Mouse (Mus musculus) liver, embryonic 14.5 days (tissue): ENCODE measurements around the gene Faiml. TPM values are rescaled to one million over a fixed set of nuclear protein-coding genes. Genes with fewer than 3 reads are reported as not detected.

Experiments used
- ATAC-seq: fragments of 200-750 bp; cut with Nextera tagmentation; 2 replicates; pipeline ENCODE4 v1.8.0; 2017; ENCODE audit warnings: moderate number of reproducible peaks, mild to moderate bottlenecking, moderate library complexity; ENCODE audit not compliant: insufficient read depth
- DNase-seq, 3 experiments: peaks; one replicate each; pipeline ENCODE4 v3.0.0-alpha.2; 2012 to 2013; ENCODE audit warnings: low read depth in 3 of 3, low spot score in 3 of 3
- H3K27ac ChIP-seq: fragments of 300-500 bp; sonication (generic); 2 replicates; pipeline ENCODE4 v1.5.1; 2014; ENCODE audit warnings: moderate library complexity, mild to moderate bottlenecking, control low read depth, inconsistent platforms
- H3K27me3 ChIP-seq: fragments of 300-500 bp; sonication (generic); 2 replicates; pipeline ENCODE4 v1.6.1; 2014; ENCODE audit warnings: mild to moderate bottlenecking, low read length, moderate library complexity; ENCODE audit not compliant: control insufficient read depth, insufficient read depth
- H3K36me3 ChIP-seq: fragments of 300-500 bp; sonication (generic); replicated peaks from 2 replicates; pipeline ENCODE4 v1.6.1; 2014; ENCODE audit warnings: low read depth; ENCODE audit not compliant: control insufficient read depth, insufficient read depth
- H3K4me1 ChIP-seq, 2 experiments: fragments of 200-500 bp in 1 of 2; fragments of 300-500 bp in 1 of 2; sonication (generic) in 1 of 2; replicated peaks; 2 replicates each; pipeline ENCODE4 v1.6.1; 2012 to 2014; ENCODE audit warnings: antibody characterized with exemption in 1 of 2, inconsistent platforms in 1 of 2, low read length in 1 of 2; ENCODE audit not compliant: control insufficient read depth in 2 of 2, insufficient read depth in 2 of 2
- H3K4me2 ChIP-seq: fragments of 300-500 bp; sonication (generic); 2 replicates; pipeline ENCODE4 v1.6.1; 2014; ENCODE audit warnings: low read depth, mild to moderate bottlenecking, control low read depth, moderate library complexity
- H3K4me3 ChIP-seq, 2 experiments: fragments of 200-500 bp in 1 of 2; fragments of 300-500 bp in 1 of 2; sonication (generic) in 1 of 2; 2 replicates each; pipeline ENCODE4 v1.5.1; 2012 to 2014; ENCODE audit warnings: low read depth in 2 of 2, low read length in 2 of 2, mild to moderate bottlenecking in 2 of 2, control low read depth in 1 of 2, inconsistent platforms in 1 of 2, moderate library complexity in 1 of 2; ENCODE audit not compliant: insufficient read depth in 1 of 2
- H3K9ac ChIP-seq: fragments of 300-500 bp; sonication (generic); replicated peaks from 2 replicates; pipeline ENCODE4 v1.6.1; 2014; ENCODE audit warnings: mild to moderate bottlenecking, control low read depth, moderate library complexity
- H3K9me3 ChIP-seq: fragments of 300-500 bp; sonication (generic); 2 replicates; pipeline ENCODE4 v1.6.1; 2016; ENCODE audit warnings: low read length, mixed read lengths; ENCODE audit not compliant: control insufficient read depth
- CTCF ChIP-seq: IDR thresholded peaks from 2 replicates; pipeline ENCODE4 v1.5.1; 2016; ENCODE audit warnings: antibody characterized with exemption, low read depth, control low read depth
- EP300 ChIP-seq: IDR thresholded peaks from 2 replicates; pipeline ENCODE4 v1.6.1; 2016; ENCODE audit warnings: antibody characterized with exemption, low read depth
- WGBS: fragments of 180-500 bp; shearing (Covaris S2); extraction: QIAGEN DNeasy Blood & Tissue Kit; methylation state at CpG from one replicate; pipeline ENCODE4 v1.1.7; 2014; ENCODE audit not compliant: insufficient replicate concordance; 5-methylcytosine and 5-hydroxymethylcytosine counted together
- polyA plus RNA-seq, 2 experiments: library from polyadenylated mRNA; depleted of rRNA in 1 of 2; stranded (reverse) in 1 of 2; unstranded in 1 of 2; fragments of >200 nt; fragmentation: Nextera tagmentation in 1 of 2; extraction: Ambion mirVana in 1 of 2; gene quantifications; 2 replicates each; pipeline versions ENCODE4 v1.2.1 to v1.2.3; 2012 to 2014

Faiml gene
- polyA plus RNA-seq, 2 experiments = not detected

DNA sequence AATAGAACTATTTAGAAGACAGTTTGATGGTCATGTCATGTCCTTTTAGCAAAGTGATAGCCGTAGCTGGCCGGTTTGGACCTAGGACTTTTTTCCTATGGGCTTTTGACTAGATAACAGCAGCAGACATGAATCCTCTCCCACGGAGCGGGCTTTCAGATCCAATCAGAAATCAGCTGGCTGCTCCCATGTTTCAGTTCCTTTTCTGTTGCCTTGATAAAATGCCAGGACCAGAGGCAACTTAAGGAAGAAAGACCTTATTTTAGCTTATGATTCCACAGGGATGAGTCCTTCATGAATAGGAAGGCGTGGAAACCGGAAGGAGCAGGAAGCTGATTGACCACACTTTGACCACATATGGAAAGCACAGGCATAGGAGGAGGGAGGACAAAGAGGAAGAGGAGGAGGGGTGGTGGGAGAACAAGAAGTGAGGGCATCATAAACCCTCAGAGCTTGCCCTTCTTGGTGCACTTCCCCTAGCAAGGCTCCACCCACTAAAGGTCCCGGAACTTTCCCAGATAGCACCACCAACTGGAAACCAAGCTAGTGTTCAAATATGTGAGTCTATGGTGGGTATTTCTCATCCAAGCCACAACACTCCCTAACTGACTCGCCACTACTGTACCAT is 53.9 kb downstream of the Faiml start:
- H3K36me3 ChIP-seq = no peaks in the 10 kb centered on the region
- no peaks in the 10 kb centered on the region for H3K9me3 ChIP-seq
- no peak overlapping the region for H3K9ac ChIP-seq
- H3K4me3 ChIP-seq = peak overlapping the region; percentile 1 to 20
- peak overlapping the region; percentile 55 for H3K4me2 ChIP-seq
- WGBS = 16% methylated on average over 8 of the region's 8 CpGs
- DNase-seq (no peak), ATAC-seq (peak; percentile 63)
- no peaks in the 10 kb centered on the region for H3K27me3 ChIP-seq
- H3K4me1 ChIP-seq = peaks cover 6 to 21% of the 10 kb centered on the region in 2 experiments
- no peak overlapping the region; the same call in 1 of the 2 replicates for H3K27ac ChIP-seq
- TF ChIP-seq CTCF (no peak), EP300 (no peak)

DNA sequence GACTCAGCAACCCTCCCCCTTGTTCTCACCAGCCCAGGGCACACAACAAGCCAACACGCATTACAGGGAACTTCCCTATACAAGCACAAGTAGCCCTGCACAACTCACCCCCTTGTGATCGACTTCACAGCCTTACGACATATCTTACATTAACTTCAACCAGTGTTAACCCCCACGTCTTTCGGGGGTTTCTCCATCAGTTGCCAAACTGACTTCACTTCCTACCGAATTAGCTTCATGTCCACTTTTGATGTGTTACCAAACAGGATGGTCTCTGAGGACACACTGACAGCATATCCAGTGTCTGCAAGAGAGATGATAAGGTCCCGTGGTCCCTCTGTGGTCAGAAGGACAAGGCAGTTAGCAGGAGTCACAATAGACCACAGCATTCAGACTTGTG is 54.9 kb downstream of the Faiml start:
- Histone ChIP-seq H3K9ac (no peak overlapping the region), H3K27ac (no peak overlapping the region), H3K4me2 (peak overlapping the region; percentile 55; the same call in 1 of the 2 replicates), H3K27me3 (no peaks in the 10 kb centered on the region), H3K4me3 (no peak overlapping the region), H3K9me3 (no peaks in the 10 kb centered on the region), H3K36me3 (no peaks in the 10 kb centered on the region), H3K4me1 (peaks cover 6 to 21% of the 10 kb centered on the region in 2 experiments)
- DNase-seq (peak; percentile 42 to 58 (median 45)), ATAC-seq (peak; percentile 81)
- WGBS = 11% methylated on average over 7 of the region's 7 CpGs
- no peak for TF ChIP-seq CTCF
- TF ChIP-seq EP300 = peak; percentile 45; the same call in 1 of the 2 replicates

GRCm38 (mm10) chr9:99180272-99180671 is 56.8 kb downstream of the Faiml start:
- ATAC-seq (no peak), DNase-seq (no peak)
- Histone ChIP-seq H3K27me3 (no peaks in the 10 kb centered on the region), H3K36me3 (no peaks in the 10 kb centered on the region), H3K9ac (no peak overlapping the region), H3K27ac (no peak overlapping the region), H3K4me1 (peaks cover 6 to 21% of the 10 kb centered on the region in 2 experiments), H3K4me3 (no peak overlapping the region), H3K9me3 (no peaks in the 10 kb centered on the region), H3K4me2 (no peak overlapping the region)
- TF ChIP-seq CTCF (no peak), EP300 (no peak)
- WGBS = 41% methylated on average over 8 of the region's 8 CpGs

Other genes starting within 250 kb of the Faiml start
- 0.03 and 0.05 TPM in 2 replicates for gene Gm1123, start 201.5 kb downstream of the Faiml start, polyA plus RNA-seq (2012; rRNA removed)
- not detected in 2 replicates for gene Gm1123, start 201.5 kb downstream of the Faiml start, polyA plus RNA-seq (2014; fragmentation: Nextera tagmentation; extraction: Ambion mirVana)
- 3.0 and 4.3 TPM in 2 replicates for gene Pik3cb, start 96.6 kb downstream of the Faiml start, polyA plus RNA-seq (2012; rRNA removed)
- 1.8 and 2.3 TPM in 2 replicates for gene Pik3cb, start 96.6 kb downstream of the Faiml start, polyA plus RNA-seq (2014; fragmentation: Nextera tagmentation; extraction: Ambion mirVana)
- 10.5 and 13.7 TPM in 2 replicates for gene Cep70, start 6.1 kb upstream of the Faiml start, polyA plus RNA-seq (2012; rRNA removed)
- gene Cep70, start 6.1 kb upstream of the Faiml start, polyA plus RNA-seq (2014; fragmentation: Nextera tagmentation; extraction: Ambion mirVana) = 25.5 and 27.2 TPM in 2 replicates
- gene Esyt3, start 121.3 kb upstream of the Faiml start, polyA plus RNA-seq (2012; rRNA removed) = 0.01 TPM in 2 replicates
- not detected in 2 replicates for gene Esyt3, start 121.3 kb upstream of the Faiml start, polyA plus RNA-seq (2014; fragmentation: Nextera tagmentation; extraction: Ambion mirVana)
- gene Mras, start 200.1 kb upstream of the Faiml start, polyA plus RNA-seq (2012; rRNA removed) = 2.0 and 2.7 TPM in 2 replicates
- gene Mras, start 200.1 kb upstream of the Faiml start, polyA plus RNA-seq (2014; fragmentation: Nextera tagmentation; extraction: Ambion mirVana) = 3.5 TPM in 2 replicates
- 0.03 and 0.11 TPM in 2 replicates for gene Nme9, start 214.2 kb upstream of the Faiml start, polyA plus RNA-seq (2012; rRNA removed)
- gene Nme9, start 214.2 kb upstream of the Faiml start, polyA plus RNA-seq (2014; fragmentation: Nextera tagmentation; extraction: Ambion mirVana) = not detected in 2 replicates